Mouse (Mus musculus) spleen, postnatal 14 days (tissue): Measurements from ENCODE around the gene Gnaz.

Source experiments
- DNase-seq, 2 experiments: peaks; one replicate each; pipeline ENCODE4 v3.0.0; 2021 to 2022; ENCODE audit warnings: low spot score in 2 of 2

The Gnaz gene

DNA sequence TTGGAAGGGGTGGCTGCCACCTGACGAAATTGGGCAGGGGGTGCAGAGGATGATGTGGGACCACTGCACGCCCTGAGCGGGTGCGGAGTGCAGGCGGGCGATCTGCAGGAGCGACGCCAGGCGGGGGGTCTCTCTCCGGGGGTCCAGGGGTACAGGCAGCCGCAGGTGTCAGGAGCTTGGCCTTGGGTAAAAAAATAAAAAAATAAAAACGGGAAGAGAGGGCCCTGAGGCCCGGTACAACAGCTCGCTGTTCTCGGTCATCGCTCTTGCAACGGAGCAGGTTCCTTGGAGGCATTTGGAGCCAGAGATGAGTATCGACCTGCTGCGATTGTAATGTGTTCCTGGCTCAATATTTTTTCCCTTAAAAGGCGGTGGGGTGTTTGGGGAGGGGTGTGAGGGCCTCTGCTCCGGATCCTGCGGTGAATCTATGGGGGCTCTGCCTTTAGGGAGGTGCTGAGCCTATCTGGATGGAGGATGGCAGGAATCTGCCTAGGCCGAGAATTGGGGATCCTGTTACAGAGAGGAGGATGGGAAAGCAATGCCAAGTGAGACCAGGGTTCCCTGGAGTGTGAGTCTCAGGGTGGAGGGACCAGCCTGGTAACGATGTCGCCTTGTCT lies 782 bp downstream of the Gnaz start:
- DNase-seq: no peak

DNA sequence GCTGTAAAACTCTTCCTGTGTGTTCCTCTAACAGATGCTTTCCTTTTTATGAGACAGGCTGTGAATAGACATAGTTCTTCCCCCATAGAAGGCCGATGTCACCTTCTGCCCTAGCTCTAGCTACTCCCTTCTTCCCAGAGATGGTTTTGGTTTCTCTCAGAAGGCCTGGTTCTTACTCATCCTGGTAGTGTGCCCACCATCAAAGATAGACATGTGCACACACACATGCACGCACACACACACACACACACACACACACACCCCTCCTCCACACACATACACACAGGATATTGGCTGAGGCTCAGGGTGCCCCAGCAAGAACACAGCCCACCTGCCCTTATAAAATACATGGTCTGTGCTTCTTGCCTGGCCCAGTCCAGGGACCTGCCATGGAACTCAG lies 2.3 kb downstream of the Gnaz start:
- no peak for DNase-seq

DNA sequence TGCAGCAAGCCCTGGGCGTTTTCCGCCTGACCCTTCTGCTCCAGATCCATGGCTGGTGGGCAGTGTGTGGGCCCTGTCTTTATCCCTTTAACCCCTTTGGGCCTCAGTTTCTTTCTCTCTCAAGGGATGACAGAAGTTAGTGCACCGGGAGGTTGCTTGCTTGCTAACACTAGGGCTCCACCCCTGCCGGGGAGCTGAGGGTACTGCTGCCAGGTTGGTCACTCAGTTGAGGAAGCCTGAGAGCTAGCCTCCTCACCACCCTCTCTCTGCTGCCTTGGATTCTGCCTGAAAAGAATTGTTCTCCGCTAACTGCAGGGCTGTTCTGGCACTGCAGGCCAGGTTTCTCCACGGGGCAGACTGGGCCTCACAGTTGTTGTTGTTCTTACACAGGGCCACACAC lies 6.0 kb downstream of the Gnaz start:
- no peak for DNase-seq

DNA sequence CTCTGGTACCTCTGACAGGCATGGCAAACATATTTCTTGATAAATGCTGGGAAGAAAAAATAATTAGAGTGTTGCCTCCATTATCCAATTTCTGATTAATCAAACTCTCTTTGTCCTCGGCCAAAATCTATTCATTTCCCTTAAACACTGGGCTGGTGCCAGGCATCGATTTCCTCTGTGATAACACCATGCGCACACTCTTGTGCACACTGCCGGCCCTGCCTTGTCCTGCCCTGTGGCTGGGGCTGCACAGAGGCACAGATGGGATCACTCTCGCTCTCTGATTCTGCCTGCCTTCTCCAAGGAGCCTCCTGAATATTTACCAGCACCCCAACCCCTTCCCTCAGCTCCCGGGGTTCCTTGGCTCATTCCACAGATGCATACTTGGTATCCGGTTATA lies 8.6 kb downstream of the Gnaz start:
- no peak for DNase-seq

DNA sequence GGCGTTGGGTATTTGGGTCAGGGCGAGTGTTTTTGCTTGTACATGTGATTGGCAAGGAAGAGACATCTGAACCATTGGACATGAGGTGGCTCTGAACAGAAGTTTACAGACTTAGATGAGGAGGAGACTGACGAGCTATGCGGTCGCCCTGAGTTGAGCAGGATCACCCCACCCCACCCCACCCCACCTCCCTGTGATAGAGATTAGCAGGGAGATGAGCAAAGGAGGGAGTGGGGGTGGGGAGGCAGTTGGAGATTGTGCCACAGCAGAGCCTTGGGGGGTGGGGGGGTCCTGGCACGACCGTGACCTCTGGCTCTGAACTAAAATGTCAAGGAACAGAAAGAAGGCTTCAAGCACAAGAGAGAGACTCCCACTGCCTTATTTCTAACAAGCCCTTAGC lies 9.5 kb downstream of the Gnaz start:
- no peak for DNase-seq

DNA sequence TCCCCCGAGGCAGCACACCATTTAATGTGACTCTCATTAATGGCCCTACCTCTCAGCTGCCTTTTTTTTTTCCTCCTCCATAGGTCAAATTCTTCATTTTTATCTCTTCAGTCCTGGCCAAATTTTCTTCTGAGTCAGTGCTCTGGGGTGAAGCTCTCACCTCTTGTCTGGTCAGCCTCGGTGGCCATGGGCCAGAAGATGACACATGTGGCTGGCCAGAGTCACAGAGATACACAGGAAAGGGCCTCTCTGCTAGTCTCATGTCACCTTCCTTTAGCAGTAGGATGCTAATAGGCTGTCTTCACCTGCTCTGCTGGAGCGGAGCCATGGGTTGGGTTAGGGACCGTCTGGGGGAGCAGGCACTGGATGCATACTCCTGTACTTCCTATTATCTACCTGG lies 11.1 kb downstream of the Gnaz start:
- no peak for DNase-seq

DNA sequence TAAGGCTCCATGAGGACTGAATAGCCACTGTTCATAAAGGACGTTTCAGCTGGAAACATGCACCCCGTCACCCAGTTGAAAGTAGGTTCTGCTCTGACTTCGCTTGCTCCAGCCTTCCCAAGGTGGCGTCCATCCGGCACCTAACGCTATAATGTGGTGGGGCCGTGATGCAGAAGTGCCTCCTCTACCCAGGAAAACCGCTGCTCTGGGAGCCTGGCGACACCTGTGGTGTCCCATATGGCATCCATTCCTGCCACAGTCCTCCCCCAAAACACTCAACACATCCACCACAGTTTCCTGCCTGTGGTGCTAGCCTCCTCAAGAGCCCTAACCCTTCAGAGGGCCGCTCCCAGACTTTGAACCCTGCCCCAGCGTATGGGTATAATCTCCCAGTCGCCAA lies 14.2 kb downstream of the Gnaz start:
- no peak for DNase-seq

DNA sequence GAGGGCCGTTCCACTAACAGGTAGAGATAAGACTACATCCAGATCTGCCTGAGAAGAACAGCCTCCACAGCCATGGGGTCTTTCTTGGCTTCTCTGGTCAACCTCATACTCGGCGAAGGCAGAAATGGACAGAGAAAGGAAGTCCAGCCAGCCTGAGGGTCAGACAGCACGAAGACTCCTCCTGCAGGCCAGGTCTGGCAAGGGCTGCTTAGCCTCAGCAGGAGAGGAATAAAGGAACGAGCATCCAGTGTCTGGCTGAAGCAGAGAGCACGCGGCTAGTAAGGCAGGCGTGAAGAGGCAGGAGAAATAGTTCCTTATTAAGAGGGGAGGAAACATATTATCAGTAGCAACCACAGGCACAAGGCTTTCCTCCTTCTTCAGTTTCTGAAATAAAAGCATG lies 16.2 kb downstream of the Gnaz start:
- DNase-seq: no peak

DNA sequence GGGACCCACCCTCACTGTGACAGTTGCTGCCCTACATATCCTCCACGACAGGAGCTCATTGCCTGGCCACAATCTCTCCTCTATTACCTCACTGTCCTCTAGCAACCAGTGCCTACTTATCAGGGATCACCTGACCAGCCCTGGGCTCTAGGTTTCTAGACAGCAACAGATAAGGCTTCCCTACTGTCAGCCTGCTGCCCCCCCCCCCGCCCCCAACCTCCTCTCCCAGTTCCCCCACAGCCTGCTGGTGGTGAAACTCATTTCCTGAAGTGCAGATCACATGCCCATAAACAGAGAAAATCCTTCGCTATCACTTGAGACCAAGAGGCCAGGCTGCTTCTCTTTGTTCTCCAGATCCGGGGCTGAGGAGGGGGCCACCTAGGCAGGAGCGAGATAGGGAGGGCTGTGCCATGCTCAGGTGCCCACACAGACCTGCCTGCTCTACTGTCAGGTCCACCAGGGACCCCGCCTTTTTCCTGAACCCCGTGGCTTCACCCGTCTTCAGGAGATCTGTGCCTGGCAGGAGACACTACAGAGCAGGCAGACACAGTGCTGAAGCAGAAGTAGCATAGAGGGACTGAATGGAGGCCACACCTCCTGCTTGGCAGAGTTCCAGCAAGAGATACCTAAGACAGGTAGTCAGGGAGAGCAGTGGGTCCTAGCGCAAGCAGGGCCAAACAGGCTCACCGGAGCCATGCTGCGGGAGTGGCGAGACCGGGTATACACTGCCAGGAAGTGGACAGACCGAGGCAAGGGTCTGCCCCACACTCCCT lies 20.9 kb downstream of the Gnaz start:
- no peak for DNase-seq

DNA sequence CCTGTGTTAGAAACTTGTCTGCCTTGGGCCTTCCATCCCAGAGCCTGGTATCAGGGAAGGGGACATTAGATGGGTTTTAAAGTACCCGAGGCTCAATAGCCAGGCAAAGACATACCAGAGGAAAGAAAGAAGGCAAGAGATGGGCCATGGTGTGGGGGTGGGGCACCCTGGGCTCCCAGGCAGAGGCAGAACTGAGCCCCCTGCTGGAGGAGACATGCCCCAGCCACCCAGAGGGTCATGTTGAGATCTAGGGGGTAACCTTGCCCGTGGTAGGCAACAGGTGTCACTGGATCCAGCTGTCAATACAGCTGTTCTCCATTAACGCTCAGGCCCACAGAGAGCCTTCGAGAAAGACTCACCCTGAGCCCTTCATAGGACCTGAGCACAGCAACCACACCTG lies 22.8 kb downstream of the Gnaz start:
- no peak for DNase-seq

DNA sequence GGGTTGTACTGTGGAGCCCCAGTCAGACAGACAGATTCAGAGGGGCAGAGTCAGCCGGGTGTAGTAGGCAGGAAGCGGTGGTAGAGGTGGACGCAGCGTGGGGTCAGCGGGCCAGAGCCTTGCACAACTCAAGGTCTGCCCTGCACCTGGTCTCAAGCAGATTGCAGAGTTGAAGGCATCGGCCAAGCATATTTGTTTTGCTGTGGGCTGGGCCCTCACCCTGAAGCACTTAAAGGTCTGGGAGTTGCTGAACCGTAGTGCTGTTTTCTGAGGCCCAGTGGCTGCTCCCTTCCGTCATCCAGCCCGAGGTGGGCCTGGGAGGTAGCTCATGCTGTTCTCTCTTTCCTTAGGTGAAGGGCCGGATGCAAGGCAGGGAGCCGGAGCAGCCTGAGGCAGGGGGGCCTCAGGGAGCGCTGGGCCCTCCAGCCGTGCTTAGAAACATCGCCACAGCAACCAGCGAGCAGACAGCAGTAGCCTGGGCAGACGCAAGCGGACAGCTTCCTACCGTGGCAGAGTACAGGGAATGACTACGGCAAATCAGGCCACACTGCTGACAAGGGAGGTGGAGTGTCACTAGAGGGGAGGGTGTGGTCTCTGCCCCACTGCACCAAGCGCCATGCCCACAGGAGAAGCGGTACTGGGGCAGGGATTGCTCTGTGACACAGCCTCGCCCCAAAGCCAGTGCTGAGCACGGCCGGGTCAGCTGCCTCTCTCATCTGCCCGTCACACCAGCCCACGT lies 23.8 kb downstream of the Gnaz start:
- DNase-seq: no peak

DNA sequence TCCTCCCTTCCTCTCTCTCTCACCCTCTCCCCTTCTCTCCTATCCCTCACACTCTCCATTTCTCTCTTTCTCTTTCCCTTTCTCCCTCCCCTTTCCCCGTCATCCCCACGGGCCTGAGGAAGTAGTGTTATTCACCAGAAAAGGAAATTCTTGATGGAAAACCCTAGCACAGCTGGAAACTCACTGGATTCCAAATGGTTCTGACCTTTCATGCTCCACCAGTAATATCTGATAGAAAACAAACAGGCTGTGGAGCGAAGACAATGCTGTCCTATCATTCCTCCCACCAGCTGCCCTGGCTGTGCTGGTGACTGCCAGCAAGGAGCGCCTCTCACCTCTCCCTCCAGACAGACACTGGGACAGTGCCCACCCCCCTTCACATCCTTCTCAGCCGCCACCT lies 27.9 kb downstream of the Gnaz start:
- no peak for DNase-seq

DNA sequence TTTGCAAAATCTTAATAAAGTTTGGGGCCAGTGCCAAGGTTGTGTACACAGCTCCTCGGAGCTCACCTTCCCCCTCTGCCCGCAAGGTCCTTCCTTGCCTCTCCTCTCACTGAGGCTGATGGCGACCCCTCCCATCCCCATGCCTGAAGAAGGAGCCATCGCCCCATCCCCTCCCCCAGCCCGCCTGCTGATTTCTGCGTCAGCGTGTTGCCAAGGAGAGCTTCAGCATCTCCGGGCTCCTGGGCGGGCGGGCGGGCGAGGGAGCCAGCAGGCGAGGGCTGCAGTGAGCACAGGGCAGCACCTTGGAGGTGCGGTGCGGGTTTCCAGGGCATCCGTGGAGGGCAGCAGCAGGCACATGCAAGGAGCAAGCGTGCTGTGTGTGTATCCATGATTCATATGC lies 28.4 kb downstream of the Gnaz start:
- no peak for DNase-seq

DNA sequence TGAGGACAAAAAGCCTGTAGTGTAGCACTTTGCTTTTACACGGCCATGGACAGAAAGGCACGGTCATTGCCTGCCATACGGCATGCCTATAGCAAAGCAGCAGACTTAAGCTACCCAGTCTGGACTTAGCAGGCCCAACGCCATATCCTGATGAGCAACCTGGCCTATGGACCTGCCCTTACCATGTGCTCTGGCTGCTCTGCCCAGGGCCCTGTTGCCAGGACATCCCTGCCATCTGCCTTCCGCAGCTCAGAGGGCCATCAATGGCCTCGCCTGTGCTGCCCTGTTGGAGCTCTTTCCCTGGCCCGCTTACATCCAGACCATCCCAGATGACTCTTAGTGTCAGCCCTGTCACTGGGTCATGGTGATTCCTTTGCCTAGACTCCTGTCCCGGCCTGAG lies 34.4 kb downstream of the Gnaz start:
- DNase-seq: no peak

DNA sequence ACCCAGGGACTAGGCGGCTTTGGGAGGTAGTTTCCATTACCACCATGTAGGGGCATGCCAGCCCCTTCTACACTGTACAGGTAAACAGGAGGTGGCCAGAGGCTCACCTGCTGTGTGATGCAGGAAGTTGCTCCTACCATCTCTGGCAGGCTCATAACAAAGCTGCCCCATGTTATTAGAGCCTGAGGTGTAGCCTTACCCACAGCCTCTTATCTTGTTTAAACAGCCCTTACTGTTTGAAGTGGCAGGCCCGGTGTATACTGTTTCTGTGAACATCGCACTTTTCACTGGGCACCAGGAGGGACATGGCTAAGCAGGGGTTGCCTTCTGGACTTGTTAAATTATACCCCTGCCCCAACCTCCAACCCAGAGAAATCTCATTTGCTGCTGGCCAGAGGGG lies 37.1 kb downstream of the Gnaz start:
- DNase-seq: no peak

DNA sequence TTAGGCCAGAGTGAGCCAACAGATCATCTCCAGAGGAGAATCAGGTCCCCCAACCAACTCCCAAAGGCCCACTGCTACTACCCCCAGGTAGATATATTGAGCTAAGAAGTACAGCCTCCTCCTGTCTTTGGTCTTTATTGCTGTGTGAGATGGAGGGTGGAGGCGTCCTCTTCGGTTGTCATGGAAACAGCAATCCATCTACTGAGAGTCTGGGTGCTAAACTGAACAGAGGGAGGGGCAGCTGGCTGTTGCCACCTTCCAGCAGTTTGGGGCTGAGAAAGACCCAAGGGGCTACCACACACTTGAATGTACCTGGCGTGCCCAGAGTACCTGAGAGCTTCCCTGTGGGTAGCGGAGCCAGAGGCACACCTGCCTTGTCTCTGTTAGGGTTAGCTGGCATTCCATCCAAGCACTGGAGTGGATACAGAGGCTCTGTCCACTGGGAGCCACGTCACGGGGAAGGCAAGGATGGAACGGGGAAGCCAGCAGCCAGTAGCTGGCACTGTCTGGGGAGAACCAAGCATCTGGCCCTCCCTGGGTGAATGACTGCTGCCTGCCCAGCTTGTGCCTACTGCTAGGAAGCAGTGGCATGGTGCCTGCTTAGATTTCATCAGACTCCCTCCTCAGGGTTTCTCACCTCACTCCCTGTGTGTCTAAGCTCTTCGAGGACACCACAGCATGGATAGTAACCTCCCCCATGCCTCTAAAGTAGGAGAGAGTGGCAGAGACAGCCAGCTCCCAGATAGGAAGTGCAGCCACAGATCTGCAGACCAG lies 40.1 kb downstream of the Gnaz start:
- no peak for DNase-seq

DNA sequence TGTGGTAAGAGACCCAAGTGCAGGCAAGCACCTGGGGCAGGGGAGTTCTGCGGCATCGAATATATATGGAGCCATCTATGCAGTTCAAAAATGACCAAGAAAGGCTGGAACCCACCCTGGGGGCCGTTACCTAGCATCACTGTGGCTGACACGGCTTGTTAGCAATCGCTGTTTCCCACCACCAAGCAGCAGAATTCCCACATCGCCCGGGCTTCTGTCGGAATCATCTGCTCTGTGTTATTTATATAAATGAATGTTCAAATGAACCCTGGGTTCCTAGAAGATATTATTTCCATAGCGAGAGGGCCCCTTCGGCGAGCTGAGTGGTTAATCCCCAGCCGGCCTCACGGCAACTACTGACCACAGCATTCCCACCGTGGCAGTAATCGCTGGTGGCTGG lies 43.7 kb downstream of the Gnaz start:
- DNase-seq: no peak

DNA sequence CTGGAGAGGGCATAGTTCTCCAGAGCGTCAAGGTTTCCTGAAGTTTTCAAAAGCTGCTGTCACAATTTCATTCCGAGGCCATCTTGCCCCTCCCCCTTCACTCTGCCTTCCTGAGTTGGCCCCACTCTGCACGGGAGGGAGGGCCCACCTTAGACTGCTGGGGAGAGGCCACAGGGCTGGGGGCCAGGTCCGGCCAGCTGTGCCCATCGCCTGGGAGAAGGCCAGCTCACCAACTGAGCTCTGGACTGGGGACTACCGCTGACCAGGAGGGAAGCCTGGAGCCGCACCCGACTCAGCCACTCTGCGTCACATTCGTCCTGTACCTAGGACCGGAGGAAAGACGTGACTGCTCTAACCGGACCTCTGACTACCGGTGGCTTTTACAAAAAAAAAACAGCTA lies 48.5 kb downstream of the Gnaz start:
- no peak for DNase-seq

DNA sequence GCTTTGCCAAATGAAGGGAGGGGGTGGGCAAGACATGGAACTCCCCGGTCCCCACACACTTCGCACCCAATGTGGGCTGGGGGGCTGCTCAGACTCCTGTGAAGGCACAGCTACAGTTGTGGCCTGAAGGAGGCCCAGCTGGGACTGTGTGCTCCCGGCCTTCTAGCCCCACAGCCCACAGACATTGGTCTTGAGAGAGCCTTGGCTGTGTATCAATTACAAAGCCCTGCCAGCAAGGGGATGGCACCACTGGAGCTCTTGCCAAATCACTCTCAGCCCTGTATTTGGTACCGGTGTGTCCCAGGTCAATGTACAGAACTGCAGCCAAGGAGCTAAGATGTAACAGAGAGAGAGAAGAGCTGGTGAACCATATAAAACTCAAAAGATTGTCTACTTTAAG lies 49.5 kb downstream of the Gnaz start:
- no peak for DNase-seq

DNA sequence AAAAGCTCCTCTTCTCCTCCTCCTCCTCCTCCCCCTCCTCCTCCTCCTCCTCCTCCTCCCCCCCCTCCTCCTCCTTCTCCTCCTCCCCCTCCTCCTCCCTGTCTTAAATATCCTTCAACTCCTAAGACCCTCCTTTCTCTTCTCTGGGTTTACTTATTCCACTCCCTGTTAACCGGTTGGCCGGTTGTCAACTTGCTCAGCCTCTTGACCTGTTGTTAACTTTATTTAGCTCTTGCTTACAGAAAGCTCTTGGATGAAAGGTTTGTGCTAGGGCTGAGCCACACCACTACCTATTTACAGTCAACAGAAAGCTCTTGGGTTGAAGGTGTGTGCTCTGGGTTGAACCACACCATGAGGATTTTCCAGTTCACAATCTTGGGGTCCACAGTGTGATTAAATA lies 53.3 kb downstream of the Gnaz start:
- no peak for DNase-seq

DNA sequence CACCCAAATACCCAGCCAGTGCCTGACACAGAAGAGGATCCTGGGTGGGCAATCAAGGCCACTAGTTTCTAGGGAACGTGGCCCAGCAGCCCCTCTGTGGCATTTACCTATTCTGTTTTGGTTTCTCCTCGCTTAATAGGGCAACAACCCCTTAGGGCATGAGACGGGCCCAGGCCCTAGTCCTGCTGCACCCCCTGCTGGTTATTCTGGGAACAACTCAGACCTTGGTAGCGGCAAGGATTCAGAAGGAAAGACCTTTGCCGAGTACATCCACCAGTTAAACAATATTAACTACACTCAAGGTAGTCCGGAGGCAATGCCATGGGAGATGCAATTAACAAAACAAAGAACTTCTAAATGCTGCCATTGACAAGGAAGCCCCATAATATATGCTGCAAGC lies 54.2 kb downstream of the Gnaz start:
- DNase-seq: peak; percentile 26 to 61

DNA sequence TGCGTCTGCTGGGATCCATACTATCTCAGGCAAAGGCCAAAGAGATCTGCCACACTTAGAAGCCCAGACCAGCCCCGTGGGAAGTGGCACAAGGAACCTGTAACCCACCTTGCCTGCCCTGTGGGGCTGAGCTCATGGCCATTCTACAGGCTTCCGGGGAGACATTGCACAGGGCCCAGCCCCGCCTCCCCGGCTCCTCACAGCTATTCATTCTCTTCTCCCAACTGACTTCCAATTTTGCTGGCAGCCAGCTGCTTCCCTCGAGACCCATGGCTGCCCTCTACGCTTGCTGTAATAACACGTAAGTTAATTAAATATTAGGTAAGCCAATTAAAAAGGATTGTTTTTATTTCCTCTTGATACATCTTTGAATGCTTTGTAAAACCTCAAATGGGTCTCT lies 59.5 kb downstream of the Gnaz start:
- no peak for DNase-seq
